Mouse (Mus musculus): ENCODE data around the gene Peg10. TPM values are rescaled to one million over a fixed set of nuclear protein-coding genes. Genes with fewer than 3 reads are reported as not detected.
"Not testable (repeated sequence)": the region's sequence is repeated elsewhere in the genome, so short reads cannot be mapped to it uniquely, and the experiment has no call there.

Peg10 gene
- total RNA-seq, 1 experiment, result 225 TPM

- no peaks in the 10 kb centered on the region for H3K9me3 ChIP-seq (ENCODE audit: control insufficient read depth, insufficient read depth, low read depth, low read length)
- H3K4me1 ChIP-seq (ENCODE audit: control insufficient read depth in 2 of 2, insufficient read depth in 2 of 2, low read length in 2 of 2, poor library complexity in 1 of 2), result no peaks in the 10 kb centered on the region
- peak overlapping the region in 1 of 2 experiments; percentile 49; a peak in 2 of 4 replicates for H3K4me3 ChIP-seq (ENCODE audit: insufficient read depth in 1 of 2, low read depth in 1 of 2, low read length in 2 of 2, poor library complexity in 1 of 2, severe bottlenecking in 1 of 2)
- peaks cover 2% of the 10 kb centered on the region; the same call in 1 of the 2 replicates for H3K36me3 ChIP-seq (ENCODE audit: control insufficient read depth, insufficient read depth, low read length, poor library complexity, severe bottlenecking)
- in situ Hi-C loops (cut with MboI; ENCODE audit: low sequenced_read_pairs in 2 of 2, unreplicated experiment in 2 of 2), result no loop called here
- no peak overlapping the region for H3K27ac ChIP-seq (ENCODE audit: insufficient read depth, low read depth, low read length, poor library complexity, severe bottlenecking)
- H3K9ac ChIP-seq (ENCODE audit: insufficient read depth, low read depth, low read length, poor library complexity, severe bottlenecking), result no peak overlapping the region
- TF ChIP-seq CHD2 (IDR thresholded peaks at IDR 0.05; ENCODE audit: low read depth, low read length) (no peak), HCFC1 (IDR thresholded peaks at IDR 0.05; ENCODE audit: borderline replicate concordance, insufficient read depth, low read length) (no peak), ZNF384 (IDR thresholded peaks at IDR 0.05; ENCODE audit: low read depth, low read length) (no peak), ZC3H11A (IDR thresholded peaks at IDR 0.05; ENCODE audit: borderline replicate concordance, low read depth, low read length) (no peak), MAFK (IDR thresholded peaks at IDR 0.05; ENCODE audit: insufficient read depth, low read depth, low read length) (no peak)
- peak; percentile 84 for DNase-seq (ENCODE audit: low read depth, low spot score)
These were observed 2.0 kb downstream of the Peg10 start for GRCm38 (mm10) chr6:4749091-4749490.

DNA sequence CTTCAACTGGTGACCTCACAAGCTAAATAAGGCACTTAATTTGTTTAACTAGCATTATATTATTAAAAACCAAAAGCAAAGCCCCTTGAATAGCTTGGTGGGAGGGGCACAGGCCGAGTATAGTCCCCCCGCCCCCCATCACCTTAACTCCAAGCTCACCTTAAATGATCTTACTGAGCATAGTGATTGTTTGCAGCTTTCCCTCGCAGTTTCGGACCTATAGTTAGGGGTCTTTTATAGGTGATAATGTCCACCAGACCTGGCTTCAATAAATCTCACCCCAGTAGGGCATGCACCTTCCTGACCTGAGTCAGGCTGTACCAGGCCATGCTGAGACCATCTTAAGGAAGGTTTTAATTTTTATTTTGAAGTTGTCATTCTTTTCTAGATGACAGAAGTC, 4.2 kb downstream of the Peg10 start:
- H3K4me1 ChIP-seq (ENCODE audit: control insufficient read depth in 2 of 2, insufficient read depth in 2 of 2, low read length in 2 of 2, poor library complexity in 1 of 2), result no peaks in the 10 kb centered on the region
- no peak overlapping the region for H3K9ac ChIP-seq (ENCODE audit: insufficient read depth, low read depth, low read length, poor library complexity, severe bottlenecking)
- no peak overlapping the region for H3K4me3 ChIP-seq (ENCODE audit: insufficient read depth in 1 of 2, low read depth in 1 of 2, low read length in 2 of 2, poor library complexity in 1 of 2, severe bottlenecking in 1 of 2)
- peaks cover 4% of the 10 kb centered on the region; the same call in 1 of the 2 replicates for H3K36me3 ChIP-seq (ENCODE audit: control insufficient read depth, insufficient read depth, low read length, poor library complexity, severe bottlenecking)
- no peak overlapping the region for H3K27ac ChIP-seq (ENCODE audit: insufficient read depth, low read depth, low read length, poor library complexity, severe bottlenecking)
- TF ChIP-seq ZC3H11A (IDR thresholded peaks at IDR 0.05; ENCODE audit: borderline replicate concordance, low read depth, low read length) (no peak), MAFK (IDR thresholded peaks at IDR 0.05; ENCODE audit: insufficient read depth, low read depth, low read length) (no peak), CHD2 (IDR thresholded peaks at IDR 0.05; ENCODE audit: low read depth, low read length) (no peak)
- H3K9me3 ChIP-seq (ENCODE audit: control insufficient read depth, insufficient read depth, low read depth, low read length), result no peaks in the 10 kb centered on the region
- in situ Hi-C loops (cut with MboI; ENCODE audit: low sequenced_read_pairs in 2 of 2, unreplicated experiment in 2 of 2), result no loop called here
- DNase-seq (ENCODE audit: low read depth, low spot score), result no peak

DNA sequence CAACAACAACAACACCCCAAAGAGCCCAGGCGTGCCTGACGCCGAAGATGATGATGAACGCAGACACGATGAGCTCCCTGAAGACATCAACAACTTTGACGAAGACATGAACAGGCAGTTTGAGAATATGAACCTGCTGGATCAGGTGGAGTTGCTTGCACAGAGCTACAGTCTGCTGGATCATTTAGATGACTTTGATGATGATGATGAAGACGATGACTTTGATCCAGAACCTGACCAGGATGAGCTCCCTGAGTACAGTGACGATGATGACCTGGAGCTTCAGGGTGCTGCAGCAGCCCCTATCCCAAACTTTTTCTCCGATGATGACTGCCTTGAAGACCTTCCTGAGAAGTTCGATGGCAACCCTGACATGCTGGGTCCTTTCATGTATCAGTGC, 7.2 kb downstream of the Peg10 start:
- H3K4me3 ChIP-seq (ENCODE audit: insufficient read depth in 1 of 2, low read depth in 1 of 2, low read length in 2 of 2, poor library complexity in 1 of 2, severe bottlenecking in 1 of 2), result no peak overlapping the region
- DNase-seq (ENCODE audit: low read depth, low spot score), result no peak
- no peaks in the 10 kb centered on the region for H3K9me3 ChIP-seq (ENCODE audit: control insufficient read depth, insufficient read depth, low read depth, low read length)
- no peak overlapping the region for H3K27ac ChIP-seq (ENCODE audit: insufficient read depth, low read depth, low read length, poor library complexity, severe bottlenecking)
- peaks cover 4% of the 10 kb centered on the region; the same call in 1 of the 2 replicates for H3K36me3 ChIP-seq (ENCODE audit: control insufficient read depth, insufficient read depth, low read length, poor library complexity, severe bottlenecking)
- in situ Hi-C loops (cut with MboI; ENCODE audit: low sequenced_read_pairs in 2 of 2, unreplicated experiment in 2 of 2), result no loop called here
- TF ChIP-seq MAFK (IDR thresholded peaks at IDR 0.05; ENCODE audit: insufficient read depth, low read depth, low read length) (no peak), ZNF384 (IDR thresholded peaks at IDR 0.05; ENCODE audit: low read depth, low read length) (no peak), HCFC1 (IDR thresholded peaks at IDR 0.05; ENCODE audit: borderline replicate concordance, insufficient read depth, low read length) (no peak), ZC3H11A (IDR thresholded peaks at IDR 0.05; ENCODE audit: borderline replicate concordance, low read depth, low read length) (no peak), CHD2 (IDR thresholded peaks at IDR 0.05; ENCODE audit: low read depth, low read length) (no peak)
- H3K4me1 ChIP-seq (ENCODE audit: control insufficient read depth in 2 of 2, insufficient read depth in 2 of 2, low read length in 2 of 2, poor library complexity in 1 of 2), result no peaks in the 10 kb centered on the region
- H3K9ac ChIP-seq (ENCODE audit: insufficient read depth, low read depth, low read length, poor library complexity, severe bottlenecking), result no peak overlapping the region

- H3K27ac ChIP-seq (ENCODE audit: insufficient read depth, low read depth, low read length, poor library complexity, severe bottlenecking), result no peak overlapping the region
- H3K4me1 ChIP-seq (ENCODE audit: control insufficient read depth in 2 of 2, insufficient read depth in 2 of 2, low read length in 2 of 2, poor library complexity in 1 of 2), result no peaks in the 10 kb centered on the region
- DNase-seq (ENCODE audit: low read depth, low spot score), result no peak
- H3K9ac ChIP-seq (ENCODE audit: insufficient read depth, low read depth, low read length, poor library complexity, severe bottlenecking), result no peak overlapping the region
- TF ChIP-seq MAFK (IDR thresholded peaks at IDR 0.05; ENCODE audit: insufficient read depth, low read depth, low read length) (no peak), ZNF384 (IDR thresholded peaks at IDR 0.05; ENCODE audit: low read depth, low read length) (no peak), CHD2 (IDR thresholded peaks at IDR 0.05; ENCODE audit: low read depth, low read length) (no peak), HCFC1 (IDR thresholded peaks at IDR 0.05; ENCODE audit: borderline replicate concordance, insufficient read depth, low read length) (no peak), ZC3H11A (IDR thresholded peaks at IDR 0.05; ENCODE audit: borderline replicate concordance, low read depth, low read length) (no peak)
- no peaks in the 10 kb centered on the region for H3K9me3 ChIP-seq (ENCODE audit: control insufficient read depth, insufficient read depth, low read depth, low read length)
- H3K36me3 ChIP-seq (ENCODE audit: control insufficient read depth, insufficient read depth, low read length, poor library complexity, severe bottlenecking), result peaks cover 4% of the 10 kb centered on the region; the same call in 1 of the 2 replicates
- H3K4me3 ChIP-seq (ENCODE audit: insufficient read depth in 1 of 2, low read depth in 1 of 2, low read length in 2 of 2, poor library complexity in 1 of 2, severe bottlenecking in 1 of 2), result no peak overlapping the region
- in situ Hi-C loops (cut with MboI; ENCODE audit: low sequenced_read_pairs in 2 of 2, unreplicated experiment in 2 of 2), result no loop called here
These were observed 7.8 kb downstream of the Peg10 start for GRCm38 (mm10) chr6:4754886-4755285.

DNA sequence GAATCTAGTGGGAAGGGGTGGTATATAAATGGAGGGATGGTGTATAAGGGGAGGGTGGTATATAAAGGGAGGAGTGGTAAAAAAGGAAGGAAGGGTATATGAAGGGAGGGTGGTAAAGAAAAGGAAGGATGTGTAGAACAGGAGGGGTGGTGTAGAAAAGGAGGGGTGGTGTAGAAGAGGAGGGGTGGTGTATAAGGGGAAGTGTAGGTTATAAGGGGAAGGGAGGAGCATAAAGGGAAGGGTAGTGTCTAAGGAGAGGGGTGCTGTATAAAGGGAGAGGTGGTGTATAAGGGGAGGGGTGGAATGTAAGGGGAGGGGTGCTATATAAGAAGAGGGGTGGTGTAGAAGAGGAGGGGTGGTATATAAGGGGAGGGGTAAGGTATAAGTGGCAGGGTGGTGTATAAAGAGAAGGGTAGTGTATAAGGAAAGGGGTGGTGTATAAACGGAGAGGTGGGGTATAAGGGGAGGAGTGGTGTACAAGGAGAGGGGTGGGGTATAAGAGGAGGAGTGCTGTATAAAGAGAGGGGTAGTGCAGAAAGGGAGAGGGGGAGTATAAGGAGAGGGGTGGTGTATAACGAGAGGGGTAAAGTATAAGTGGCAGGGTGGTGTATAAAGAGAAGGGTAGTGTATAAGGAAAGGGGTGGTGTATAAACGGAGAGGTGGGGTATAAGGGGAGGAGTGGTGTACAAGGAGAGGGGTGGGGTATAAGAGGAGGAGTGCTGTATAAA, 14.5 kb downstream of the Peg10 start:
- H3K36me3 ChIP-seq (ENCODE audit: control insufficient read depth, insufficient read depth, low read length, poor library complexity, severe bottlenecking); H3K4me1 ChIP-seq (ENCODE audit: control insufficient read depth in 2 of 2, insufficient read depth in 2 of 2, low read length in 2 of 2, poor library complexity in 1 of 2); DNase-seq (ENCODE audit: low read depth, low spot score); in situ Hi-C loops (cut with MboI; ENCODE audit: low sequenced_read_pairs in 2 of 2, unreplicated experiment in 2 of 2); H3K9ac ChIP-seq (ENCODE audit: insufficient read depth, low read depth, low read length, poor library complexity, severe bottlenecking); H3K4me3 ChIP-seq (ENCODE audit: insufficient read depth in 1 of 2, low read depth in 1 of 2, low read length in 2 of 2, poor library complexity in 1 of 2, severe bottlenecking in 1 of 2); H3K27ac ChIP-seq (ENCODE audit: insufficient read depth, low read depth, low read length, poor library complexity, severe bottlenecking); H3K9me3 ChIP-seq (ENCODE audit: control insufficient read depth, insufficient read depth, low read depth, low read length): not testable (repeated sequence)

Measured in ES-E14 (cell line).